Mouse (Mus musculus) midbrain, embryonic 11.5 days (tissue): ENCODE measurements around the gene Slc29a2. TPM values are rescaled to one million over a fixed set of nuclear protein-coding genes. Genes with fewer than 3 reads are reported as not detected.

ENCODE experiments used
- ATAC-seq: fragments of 200-750 bp; cut with Nextera tagmentation; 2 replicates; pipeline ENCODE4 v1.8.0; 2017; ENCODE audit warnings: moderate TSS enrichment, moderate library complexity; ENCODE audit not compliant: low FRiP score
- DNase-seq: peaks from one replicate; pipeline ENCODE4 v3.0.0; 2015; ENCODE audit warnings: low spot score; ENCODE audit errors: missing footprints
- H3K27ac ChIP-seq: fragments of 300-500 bp; sonication (generic); 2 replicates; pipeline ENCODE4 v1.5.1; 2014; ENCODE audit warnings: low read depth, low read length
- H3K27me3 ChIP-seq: fragments of 300-500 bp; sonication (generic); 2 replicates; pipeline ENCODE4 v1.6.1; 2014; ENCODE audit warnings: mild to moderate bottlenecking, low read length, moderate library complexity, mixed read lengths; ENCODE audit not compliant: control insufficient read depth, insufficient read depth
- H3K36me3 ChIP-seq: fragments of 300-500 bp; sonication (generic); 2 replicates; pipeline ENCODE4 v1.6.1; 2014; ENCODE audit warnings: mild to moderate bottlenecking, low read length, moderate library complexity, mixed read lengths; ENCODE audit not compliant: control insufficient read depth, insufficient read depth
- H3K4me1 ChIP-seq: fragments of 300-500 bp; sonication (generic); 2 replicates; pipeline ENCODE4 v1.6.1; 2014; ENCODE audit warnings: low read length; ENCODE audit not compliant: control insufficient read depth, insufficient read depth
- H3K4me2 ChIP-seq: fragments of 300-500 bp; sonication (generic); 2 replicates; pipeline ENCODE4 v1.6.1; 2014; ENCODE audit warnings: mild to moderate bottlenecking, moderate library complexity
- H3K4me3 ChIP-seq: fragments of 300-500 bp; sonication (generic); 2 replicates; pipeline ENCODE4 v1.5.1; 2014; ENCODE audit warnings: low read depth, low read length
- H3K9ac ChIP-seq: fragments of 300-500 bp; sonication (generic); 2 replicates; pipeline ENCODE4 v1.6.1; 2014; ENCODE audit warnings: low read length
- H3K9me3 ChIP-seq: fragments of 300-500 bp; sonication (generic); 2 replicates; pipeline ENCODE4 v1.6.1; 2016; ENCODE audit warnings: low read length; ENCODE audit not compliant: control insufficient read depth
- WGBS: fragments of 180-500 bp; shearing (Covaris S2); extraction: QIAGEN DNeasy Blood & Tissue Kit; methylation state at CpG from one replicate; pipeline ENCODE4 v1.1.7; 2014; 5-methylcytosine and 5-hydroxymethylcytosine counted together
- polyA plus RNA-seq: library from polyadenylated mRNA; unstranded; fragments of >200 nt; fragmentation: Nextera tagmentation; extraction: Ambion mirVana; gene quantifications from 2 replicates; pipeline ENCODE4 v1.2.1, GENCODE M21; 2014

Gene Slc29a2
- polyA plus RNA-seq, 1 experiment from 2014 or later, result 4.2 TPM

DNA sequence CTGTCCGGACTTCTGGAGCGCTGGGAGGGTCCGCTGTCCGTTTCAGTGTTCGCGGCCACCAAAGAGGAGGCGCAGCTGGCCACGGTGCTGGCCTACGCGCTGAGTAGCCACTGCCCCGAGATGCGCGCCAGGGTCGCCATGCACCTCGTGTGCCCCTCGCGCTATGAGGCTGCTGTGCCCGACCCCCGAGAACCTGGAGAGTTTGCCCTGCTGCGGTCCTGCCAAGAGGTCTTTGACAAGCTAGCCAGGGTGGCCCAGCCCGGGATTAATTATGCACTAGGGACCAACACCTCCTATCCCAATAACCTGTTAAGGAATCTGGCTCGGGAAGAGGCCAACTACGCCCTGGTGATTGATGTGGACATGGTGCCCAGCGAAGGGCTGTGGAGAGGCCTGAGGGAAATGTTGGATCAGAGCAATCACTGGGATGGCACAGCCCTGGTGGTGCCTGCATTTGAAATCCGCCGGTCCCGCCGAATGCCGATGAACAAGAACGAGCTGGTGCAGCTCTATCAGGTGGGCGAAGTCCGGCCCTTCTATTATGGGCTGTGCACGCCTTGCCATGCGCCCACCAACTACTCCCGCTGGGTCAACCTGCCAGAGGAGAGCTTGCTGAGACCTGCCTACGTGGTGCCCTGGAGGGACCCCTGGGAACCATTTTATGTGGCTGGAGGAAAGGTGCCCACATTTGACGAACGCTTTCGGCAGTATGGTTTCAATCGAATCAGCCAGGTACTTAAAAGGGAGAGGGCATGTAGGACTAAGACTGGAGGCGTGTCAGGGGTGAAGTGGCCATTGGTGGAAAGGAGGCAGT, 15.8 kb downstream of the Slc29a2 start:
- Histone ChIP-seq H3K27me3 (no peaks in the 10 kb centered on the region), H3K9ac (peak overlapping the region; percentile 88), H3K4me2 (peak overlapping the region; percentile 99), H3K9me3 (no peaks in the 10 kb centered on the region), H3K4me1 (peaks cover 26% of the 10 kb centered on the region), H3K27ac (no peak overlapping the region), H3K36me3 (no peaks in the 10 kb centered on the region), H3K4me3 (peak overlapping the region; percentile 76)
- DNase-seq (peak; percentile 88), ATAC-seq (no peak)
- 11% methylated on average over 41 of the region's 41 CpGs for WGBS

DNA sequence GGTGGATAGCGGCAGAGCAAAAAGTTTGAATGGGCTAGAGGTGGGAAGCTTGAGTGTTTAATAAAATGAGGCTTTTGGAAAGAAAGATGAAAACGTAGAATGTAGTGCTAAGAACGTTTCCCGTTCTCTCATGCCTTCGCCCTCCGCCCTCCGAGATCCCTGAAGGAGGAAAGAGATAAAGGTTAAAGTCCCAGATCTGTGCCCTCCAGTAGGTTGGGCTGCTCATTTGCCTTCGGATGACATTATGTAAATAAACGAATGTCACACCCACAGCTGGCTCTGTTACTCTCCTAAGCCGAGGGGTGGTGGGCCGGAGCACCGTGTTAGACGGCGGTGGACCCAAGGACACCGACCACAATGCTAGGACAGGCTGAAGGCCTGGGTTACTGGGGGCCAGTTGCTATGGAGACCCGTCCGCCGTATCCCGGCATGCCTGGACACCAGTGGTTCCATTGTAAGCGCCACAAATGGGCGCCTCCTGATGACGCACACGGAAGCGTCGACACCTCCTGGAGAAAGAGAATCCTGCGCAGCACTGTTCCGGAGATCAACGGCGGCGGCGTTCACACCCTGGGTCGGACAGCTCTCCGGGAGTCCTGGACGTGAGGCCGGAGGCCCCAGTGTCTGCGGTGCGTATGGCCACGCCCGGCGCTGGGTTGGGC, 17.3 kb downstream of the Slc29a2 start, which contains the start of gene Brms1:
TSS of gene Brms1 (plus strand) at position 493 of the 662 bp plus-strand sequence.
- Histone ChIP-seq H3K4me2 (peak within 1 kb of the TSS; percentile 99), H3K4me3 (peak within 1 kb of the TSS; percentile 92), H3K9me3 (no peaks in the 10 kb centered on the region), H3K27ac (peak within 1 kb of the TSS; percentile 59; the same call in 1 of the 2 replicates), H3K4me1 (peaks cover 26% of the 10 kb centered on the region), H3K36me3 (no peaks in the 10 kb centered on the region), H3K9ac (peak within 1 kb of the TSS; percentile 85), H3K27me3 (no peaks in the 10 kb centered on the region)
- peak; percentile 99 for DNase-seq
- WGBS, result 9% methylated on average over 40 of the region's 40 CpGs
- ATAC-seq, result peak; percentile 80

DNA sequence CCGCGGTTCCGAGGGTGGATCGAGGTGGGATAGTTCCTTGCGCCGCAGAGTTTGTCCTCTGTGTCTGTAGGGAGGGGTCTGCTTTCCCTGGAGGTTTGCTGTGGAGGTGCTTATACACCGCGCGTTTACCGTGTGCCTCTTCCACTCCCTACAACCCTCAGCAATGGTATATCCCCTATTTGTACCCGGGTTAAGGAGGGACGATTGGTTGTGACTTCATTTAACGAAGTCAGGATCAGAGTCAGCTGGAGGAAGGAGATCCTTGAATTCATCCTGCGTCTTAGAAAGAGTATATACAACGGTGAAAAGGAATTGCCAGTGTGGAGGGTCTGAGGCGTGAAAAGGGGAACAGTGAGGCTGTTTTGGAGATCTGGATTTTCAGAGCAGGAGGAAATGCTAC, 17.9 kb downstream of the Slc29a2 start:
- no peak overlapping the region; the same call in 1 of the 2 replicates for H3K27ac ChIP-seq
- H3K4me3 ChIP-seq, result peak overlapping the region; percentile 92
- H3K27me3 ChIP-seq, result no peaks in the 10 kb centered on the region
- peak overlapping the region; percentile 99 for H3K4me2 ChIP-seq
- 3% methylated on average over 16 of the region's 16 CpGs for WGBS
- peak overlapping the region; percentile 85 for H3K9ac ChIP-seq
- H3K36me3 ChIP-seq, result no peaks in the 10 kb centered on the region
- peaks cover 26% of the 10 kb centered on the region for H3K4me1 ChIP-seq
- ATAC-seq (no peak), DNase-seq (peak; percentile 83)
- H3K9me3 ChIP-seq, result no peaks in the 10 kb centered on the region

GRCm38 (mm10) chr19:5045531-5045930, 21.9 kb downstream of the Slc29a2 start:
- Histone ChIP-seq H3K27me3 (peaks cover 3% of the 10 kb centered on the region), H3K9ac (no peak overlapping the region), H3K27ac (no peak overlapping the region), H3K4me1 (peaks cover 24% of the 10 kb centered on the region), H3K9me3 (no peaks in the 10 kb centered on the region), H3K36me3 (0 out of 2 replicates have a peak, but pooled peaks cover 2% of the 10 kb centered on the region), H3K4me3 (no peak overlapping the region), H3K4me2 (no peak overlapping the region)
- 82% methylated on average over 4 of the region's 4 CpGs for WGBS
- DNase-seq (no peak), ATAC-seq (no peak)

GRCm38 (mm10) chr19:5048138-5049056, 24.7 kb downstream of the Slc29a2 start:
- H3K36me3 ChIP-seq, result 0 out of 2 replicates have a peak, but pooled peaks cover 2% of the 10 kb centered on the region
- 83% methylated on average over 14 of the region's 14 CpGs for WGBS

GRCm38 (mm10) chr19:5049325-5049724, 25.7 kb downstream of the Slc29a2 start:
- H3K4me3 ChIP-seq, result no peak overlapping the region
- H3K27me3 ChIP-seq, result peaks cover 35% of the 10 kb centered on the region
- ATAC-seq, result no peak

More at GRCm38 (mm10) chr19:5048138-5049056, 24.7 kb downstream of the Slc29a2 start:
- no peak for DNase-seq
- no peak overlapping the region for H3K4me2 ChIP-seq
- H3K4me1 ChIP-seq, result peaks cover 22% of the 10 kb centered on the region
- H3K27me3 ChIP-seq, result peaks cover 31% of the 10 kb centered on the region
- H3K4me3 ChIP-seq, result no peak overlapping the region
- no peak overlapping the region for H3K27ac ChIP-seq
- no peaks in the 10 kb centered on the region for H3K9me3 ChIP-seq
- no peak overlapping the region for H3K9ac ChIP-seq
- ATAC-seq, result no peak

GRCm38 (mm10) chr19:5050047-5050905, 26.6 kb downstream of the Slc29a2 start, which contains the start of gene Rin1:
Gene Rin1, plus strand, starts transcription at chr19:5050481.
- DNase-seq (peak; percentile 93), ATAC-seq (peak; percentile 60)
- peak within 1 kb of the TSS; percentile 34; the same call in 1 of the 2 replicates for H3K9ac ChIP-seq
- H3K4me3 ChIP-seq, result no peak within 1 kb of the TSS
- H3K36me3 ChIP-seq, result 0 out of 2 replicates have a peak, but pooled peaks cover 2% of the 10 kb centered on the region
- 13% methylated on average over 14 of the region's 14 CpGs for WGBS
- H3K27ac ChIP-seq, result no peak within 1 kb of the TSS
- H3K4me2 ChIP-seq, result no peak within 1 kb of the TSS; the same call in 1 of the 2 replicates
- peaks cover 22% of the 10 kb centered on the region for H3K4me1 ChIP-seq
- no peaks in the 10 kb centered on the region for H3K9me3 ChIP-seq
- H3K27me3 ChIP-seq, result peaks cover 35% of the 10 kb centered on the region

More at GRCm38 (mm10) chr19:5049325-5049724, 25.7 kb downstream of the Slc29a2 start:
- H3K27ac ChIP-seq, result no peak overlapping the region
- peaks cover 22% of the 10 kb centered on the region for H3K4me1 ChIP-seq
- no peak for DNase-seq
- H3K4me2 ChIP-seq, result no peak overlapping the region
- no peak overlapping the region for H3K9ac ChIP-seq
- 0 out of 2 replicates have a peak, but pooled peaks cover 2% of the 10 kb centered on the region for H3K36me3 ChIP-seq
- H3K9me3 ChIP-seq, result no peaks in the 10 kb centered on the region
- 37% methylated on average over 6 of the region's 6 CpGs for WGBS
